18 mouse cellular contexts compared by ENCODE assay signal in the genomic region with DNA sequence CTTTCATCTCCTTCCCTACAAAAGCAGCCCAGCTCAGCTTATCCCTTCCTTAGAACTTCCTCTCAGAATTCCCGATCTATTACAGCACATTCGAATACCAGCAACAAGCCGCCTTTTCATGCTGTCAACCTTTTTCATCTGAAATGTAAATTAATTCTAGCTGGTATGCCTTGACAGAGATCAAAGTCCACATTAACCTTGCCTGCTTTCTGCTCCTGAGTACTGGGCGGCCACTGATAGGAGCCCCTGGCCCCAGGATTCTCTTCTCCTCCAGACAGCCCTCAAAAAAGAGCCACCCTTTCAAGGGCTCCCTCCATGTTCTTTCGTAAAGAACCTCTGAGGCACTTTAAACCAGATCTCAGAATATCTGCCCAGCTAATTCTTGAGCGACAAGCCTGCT.
A peak's percentile ranks its signal among the peaks of the same experiment; 100 is the strongest.
DNase-seq lines count a peak whose midpoint lies in the region; ATAC-seq lines count a peak whose summit lies in the region.
"Had no signal": no experiment of that assay in that cellular context is flagged by ENCODE, and none has a peak within 500 bp of the region (broad histone marks: within the 10 kb centered on the region; RNA-seq: fewer than 3 reads in every experiment).

No protein-coding gene starts in this region.

- whole genome bisulfite sequencing in hindbrain, embryonic 10.5 days, result 24% methylated on average over 6 of the region's 6 CpGs
- 16% methylated on average over 6 of the region's 6 CpGs for WGBS in hindbrain, embryonic 12.5 days
- WGBS in midbrain, embryonic 13.5 days, result 4% methylated on average over 6 of the region's 6 CpGs

- peak; percentile 0 for DNase-seq in heart, adult 11 months
- no peak for DNase-seq in heart, adult 18-20 months
- no peak for DNase-seq in hindbrain, embryonic 10.5 days (ENCODE audit: low spot score)
- DNase-seq in thymus, adult 18-20 months, result no peak
- no peak for DNase-seq in cerebellum, postnatal 10 days
- DNase-seq: cerebellum, adult 2 months; gastrocnemius, postnatal 25 days; heart, postnatal 10 days; kidney, adult 11 months; lung, adult 18-20 months; lung, postnatal 36 days; spleen, adult 18-20 months had no signal

- H3K36me3 ChIP-seq in hindbrain, embryonic 10.5 days, result no peaks in the 10 kb centered on the region
- H3K36me3 ChIP-seq in hindbrain, embryonic 12.5 days, result no peaks in the 10 kb centered on the region
- H3K36me3 ChIP-seq in midbrain, embryonic 13.5 days, result no peaks in the 10 kb centered on the region
- H3K36me3 ChIP-seq: embryonic facial prominence, embryonic 13.5 days had no signal

- H3K4me3 ChIP-seq in hindbrain, embryonic 10.5 days, result no peak overlapping the region
- H3K4me3 ChIP-seq in hindbrain, embryonic 12.5 days, result no peak overlapping the region
- no peak overlapping the region for H3K4me3 ChIP-seq in midbrain, embryonic 13.5 days (replicated peaks)
- H3K4me3 ChIP-seq: embryonic facial prominence, embryonic 13.5 days; myocyte had no signal

- peaks cover 17% of the 10 kb centered on the region for H3K4me1 ChIP-seq in hindbrain, embryonic 10.5 days (replicated peaks)
- H3K4me1 ChIP-seq in hindbrain, embryonic 12.5 days, result 0 out of 2 replicates have a peak, but pooled peaks cover 5% of the 10 kb centered on the region
- peaks cover 21% of the 10 kb centered on the region for H3K4me1 ChIP-seq in midbrain, embryonic 13.5 days (replicated peaks)

- no peak overlapping the region for H3K4me2 ChIP-seq in hindbrain, embryonic 12.5 days (replicated peaks)
- H3K4me2 ChIP-seq in midbrain, embryonic 13.5 days (replicated peaks), result 0 out of 2 replicates have a peak overlapping the region, but pooled peaks have one; percentile 19
- H3K4me2 ChIP-seq: liver, embryonic 11.5 days had no signal

- H3K27me3 ChIP-seq in hindbrain, embryonic 10.5 days (ENCODE audit: insufficient read depth, poor library complexity, severe bottlenecking), result no peaks in the 10 kb centered on the region; the same call in 1 of the 2 replicates
- no peaks in the 10 kb centered on the region for H3K27me3 ChIP-seq in hindbrain, embryonic 12.5 days
- H3K27me3 ChIP-seq in midbrain, embryonic 13.5 days, result no peaks in the 10 kb centered on the region; the same call in 1 of the 2 replicates
- H3K27me3 ChIP-seq: CH12.LX; embryonic facial prominence, embryonic 13.5 days had no signal

- no peaks in the 10 kb centered on the region for H3K9me3 ChIP-seq in hindbrain, embryonic 10.5 days
- H3K9me3 ChIP-seq in hindbrain, embryonic 12.5 days (replicated peaks), result no peaks in the 10 kb centered on the region
- no peaks in the 10 kb centered on the region for H3K9me3 ChIP-seq in midbrain, embryonic 13.5 days
- H3K9me3 ChIP-seq: embryonic facial prominence, embryonic 13.5 days had no signal

- no peak overlapping the region for H3K9ac ChIP-seq in hindbrain, embryonic 12.5 days
- H3K9ac ChIP-seq in midbrain, embryonic 13.5 days (replicated peaks), result no peak overlapping the region
- H3K9ac ChIP-seq: embryonic facial prominence, embryonic 13.5 days had no signal

- H3K27ac ChIP-seq in hindbrain, embryonic 10.5 days, result peak overlapping the region; percentile 24; the same call in 1 of the 2 replicates
- no peak overlapping the region for H3K27ac ChIP-seq in hindbrain, embryonic 12.5 days
- peak overlapping the region; percentile 32; the same call in 1 of the 2 replicates for H3K27ac ChIP-seq in midbrain, embryonic 13.5 days
- H3K27ac ChIP-seq: embryonic facial prominence, embryonic 13.5 days had no signal

- ATAC-seq in hindbrain, embryonic 12.5 days (ENCODE audit: low FRiP score), result no peak
- ATAC-seq in midbrain, embryonic 13.5 days, result peak; percentile 44; the same call in 1 of the 2 replicates
